Mouse (Mus musculus) neutrophil, adult 5-6 weeks (primary cell): Measurements from ENCODE around the gene Foxj1. TPM values are rescaled to one million over a fixed set of nuclear protein-coding genes. Genes with fewer than 3 reads are reported as not detected.

Experiments
- ATAC-seq: fragments of 151-379, 151-347 bp; 2 replicates; pipeline ENCODE4 v1.8.0; 2017; ENCODE audit warnings: mild to moderate bottlenecking, moderate TSS enrichment; ENCODE audit not compliant: insufficient number of reproducible peaks, poor library complexity, low FRiP score, severe bottlenecking; ENCODE audit errors: extremely low read depth
- total RNA-seq: library from RNA; stranded (forward); fragments of 200-1000 nt; gene quantifications from 2 replicates; pipeline ENCODE4 v1.2.3, GENCODE M21; 2017

The Foxj1 gene
- total RNA-seq, 1 experiment from 2014 or later = not detected

DNA sequence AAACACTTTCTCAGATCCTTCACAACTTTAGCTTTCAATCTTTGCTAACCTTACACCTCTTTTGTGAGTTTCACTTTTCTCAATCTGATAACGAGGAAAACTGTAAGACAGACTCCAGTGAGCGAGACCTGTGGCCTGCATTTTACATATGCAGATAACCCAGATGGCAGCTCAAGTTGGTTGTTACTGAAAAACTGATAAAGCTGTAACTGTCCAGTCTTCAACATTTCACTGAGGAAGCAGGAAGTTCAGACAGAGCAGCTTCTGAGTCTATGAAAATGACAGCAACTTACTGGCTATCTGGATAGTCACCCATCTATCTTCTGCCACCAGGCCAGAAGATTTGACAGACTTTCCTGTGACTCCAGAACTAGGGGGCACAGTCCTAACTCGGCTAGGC, 25.6 kb downstream of the Foxj1 start:
- ATAC-seq = no peak

DNA sequence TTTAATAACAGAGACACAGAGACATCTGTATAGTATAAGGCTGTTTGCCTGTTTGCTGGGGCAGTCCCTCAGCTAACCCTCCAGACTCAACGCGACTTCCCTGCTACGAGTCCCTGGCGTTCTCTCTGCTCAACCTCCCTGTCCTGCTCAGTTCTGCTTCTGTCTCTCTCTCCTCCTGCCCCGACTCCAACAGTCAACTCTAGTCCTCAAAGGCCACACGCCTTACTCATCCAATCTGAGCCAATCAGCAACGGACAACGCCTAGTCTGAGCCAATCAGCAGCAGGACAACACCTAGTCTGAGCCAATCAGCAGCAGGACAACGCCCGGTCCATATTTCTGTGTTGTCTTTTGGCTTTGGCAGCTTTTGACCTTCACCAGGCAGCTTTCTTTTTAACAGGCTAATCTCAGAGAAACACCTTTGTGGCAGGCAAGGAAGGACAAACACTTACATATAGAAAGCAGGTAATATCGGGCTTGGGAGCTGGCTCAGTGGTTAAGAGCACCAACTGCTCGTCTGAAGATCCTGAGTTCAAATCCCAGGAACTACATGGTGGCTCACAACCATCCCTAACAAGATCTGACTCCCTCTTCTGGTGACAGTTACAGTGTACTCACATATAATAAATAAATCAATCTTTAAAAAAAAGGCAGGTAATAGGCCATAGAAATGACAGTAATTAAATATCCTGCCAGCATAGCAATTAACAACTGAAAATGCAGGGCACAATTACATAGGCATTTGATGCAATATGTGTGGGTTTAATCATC, 27.3 kb downstream of the Foxj1 start:
- no peak for ATAC-seq

GRCm38 (mm10) chr11:116307019-116307725, 28.0 kb downstream of the Foxj1 start, which contains the start of gene Exoc7:
TSS of gene Exoc7 (minus strand) at chr11:116307233.
- ATAC-seq = no peak

GRCm38 (mm10) chr11:116306126-116306982, 28.8 kb downstream of the Foxj1 start:
- ATAC-seq = peak; percentile 98

DNA sequence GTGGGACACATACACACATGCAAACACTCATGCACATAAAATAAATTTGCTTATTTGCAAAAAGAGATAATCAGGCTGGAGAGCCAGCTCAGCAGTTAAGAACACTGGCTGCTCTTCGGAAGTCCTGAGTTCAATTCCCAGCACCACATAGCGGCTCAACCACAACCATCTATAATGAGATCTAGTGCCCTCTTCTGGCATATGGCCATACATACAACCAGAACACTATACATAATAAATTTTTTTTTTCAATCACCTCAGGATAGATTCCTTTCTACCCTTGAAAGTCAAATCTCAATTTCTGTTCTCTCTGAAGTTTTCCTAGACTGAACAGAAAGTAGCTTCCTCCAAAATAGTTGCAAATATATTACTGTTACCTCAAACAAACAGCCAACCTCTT, 29.8 kb downstream of the Foxj1 start:
- ATAC-seq = no peak

- no peak for ATAC-seq
Observed at GRCm38 (mm10) chr11:116298621-116299020, 36.6 kb downstream of the Foxj1 start.

DNA sequence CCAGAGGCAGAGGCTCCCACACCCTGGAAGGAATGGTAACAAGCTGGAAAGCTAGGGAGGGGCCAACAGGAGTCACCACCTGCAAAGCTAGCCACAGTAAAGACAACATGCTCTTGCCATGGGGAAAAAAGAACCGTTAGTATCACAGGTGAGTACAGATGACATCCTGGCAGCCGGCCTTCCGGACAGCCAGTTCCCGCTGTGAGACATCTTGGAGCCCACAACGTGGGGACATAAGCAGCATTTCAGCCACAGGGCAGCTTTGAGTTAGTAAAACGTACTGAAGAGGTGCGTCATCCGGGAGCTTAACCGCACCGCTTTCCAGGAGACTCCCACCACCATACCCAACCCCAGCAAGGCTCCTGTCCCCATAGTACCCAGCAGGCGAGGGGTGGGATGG, 37.0 kb downstream of the Foxj1 start:
- ATAC-seq = no peak

- ATAC-seq = no peak
Observed at GRCm38 (mm10) chr11:116297017-116297416, 38.2 kb downstream of the Foxj1 start.

DNA sequence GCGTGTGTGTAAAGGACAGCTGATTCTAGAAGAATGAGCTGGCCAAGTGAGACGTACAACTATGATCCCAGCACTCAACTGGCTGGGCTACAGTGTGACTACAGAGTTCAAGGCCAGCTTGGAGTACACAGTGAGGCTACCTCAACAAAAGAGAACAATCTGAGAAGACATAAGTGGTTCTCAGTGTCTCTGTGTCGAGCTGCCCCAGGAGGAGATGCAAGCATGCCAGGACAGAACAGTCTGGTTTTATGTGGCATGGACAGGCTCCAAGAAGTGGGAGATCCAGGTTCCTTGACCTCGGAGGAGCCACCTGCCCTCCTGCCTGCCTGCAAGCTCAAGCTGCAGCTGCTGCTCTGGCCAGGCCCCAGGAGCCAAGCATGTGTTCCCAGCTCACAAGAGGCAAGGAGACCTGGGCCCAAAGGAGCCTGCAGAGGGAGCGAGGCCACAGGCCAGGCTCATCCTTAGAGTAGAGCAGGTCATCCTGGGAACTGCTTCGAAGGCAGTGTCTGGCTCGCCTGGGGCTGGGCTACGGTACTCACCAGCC, 38.9 kb downstream of the Foxj1 start:
- ATAC-seq = no peak

DNA sequence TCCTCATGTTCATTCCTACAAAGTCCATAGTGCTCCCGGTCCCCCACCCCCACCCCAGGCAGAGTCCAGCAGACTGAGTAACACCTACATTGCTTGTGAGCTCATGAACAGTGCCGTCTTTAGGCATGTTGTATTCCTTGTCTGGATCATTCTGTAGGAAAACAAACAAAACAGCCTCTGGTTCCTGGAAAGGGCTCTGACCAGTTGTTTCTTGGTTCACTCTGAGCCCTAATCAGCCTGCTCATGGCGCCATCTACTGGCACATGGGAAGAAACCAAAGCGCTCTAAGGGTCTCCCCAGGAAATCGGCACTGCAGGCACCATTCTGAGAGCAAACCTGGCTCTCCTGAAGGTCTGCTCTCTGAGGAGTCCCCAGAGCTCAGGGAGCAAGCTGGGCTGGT, 40.9 kb downstream of the Foxj1 start:
- ATAC-seq = no peak

GRCm38 (mm10) chr11:116293538-116294137, 41.6 kb downstream of the Foxj1 start:
- no peak for ATAC-seq

DNA sequence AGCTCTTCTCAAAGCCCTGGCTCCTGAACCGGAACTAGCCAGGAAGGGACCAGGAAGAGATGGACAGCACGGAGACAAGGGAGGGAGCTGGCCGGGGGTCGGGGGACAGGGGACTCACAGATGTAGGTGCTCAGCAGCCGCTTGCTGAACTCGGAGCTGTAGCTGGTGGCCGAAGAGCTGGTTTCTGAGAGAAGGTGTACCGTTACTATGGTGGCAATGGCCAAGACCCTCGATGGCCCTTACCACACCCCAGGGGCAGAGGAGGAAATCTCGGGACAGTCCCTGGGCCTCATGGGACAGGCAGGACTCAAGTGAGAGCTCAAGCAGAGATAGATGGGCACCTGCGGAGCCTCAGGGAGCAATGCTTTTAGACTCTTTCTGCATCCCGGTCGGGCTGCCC, 42.8 kb downstream of the Foxj1 start:
- no peak for ATAC-seq

GRCm38 (mm10) chr11:116290556-116290955, 44.6 kb downstream of the Foxj1 start:
- no peak for ATAC-seq

DNA sequence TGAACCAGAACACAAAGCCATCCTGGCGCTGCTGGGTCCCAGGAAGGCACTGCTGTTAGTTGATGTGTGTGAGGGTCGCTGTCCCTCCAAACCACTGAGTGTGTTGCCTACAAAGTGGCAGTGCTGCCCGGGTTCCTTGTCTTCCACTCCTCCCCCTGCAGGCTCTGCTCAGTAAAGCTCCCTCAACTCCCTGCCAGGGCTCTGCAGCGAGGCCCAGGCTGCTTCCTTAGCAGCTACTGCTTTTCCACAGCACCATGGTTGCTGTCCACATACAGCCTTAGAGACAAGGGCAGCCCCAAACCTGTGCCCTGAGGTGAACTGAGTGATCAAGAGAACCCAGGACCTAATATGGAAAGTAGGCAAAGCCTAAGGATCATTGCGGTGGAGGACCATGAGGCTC, 47.8 kb downstream of the Foxj1 start:
- ATAC-seq = no peak

DNA sequence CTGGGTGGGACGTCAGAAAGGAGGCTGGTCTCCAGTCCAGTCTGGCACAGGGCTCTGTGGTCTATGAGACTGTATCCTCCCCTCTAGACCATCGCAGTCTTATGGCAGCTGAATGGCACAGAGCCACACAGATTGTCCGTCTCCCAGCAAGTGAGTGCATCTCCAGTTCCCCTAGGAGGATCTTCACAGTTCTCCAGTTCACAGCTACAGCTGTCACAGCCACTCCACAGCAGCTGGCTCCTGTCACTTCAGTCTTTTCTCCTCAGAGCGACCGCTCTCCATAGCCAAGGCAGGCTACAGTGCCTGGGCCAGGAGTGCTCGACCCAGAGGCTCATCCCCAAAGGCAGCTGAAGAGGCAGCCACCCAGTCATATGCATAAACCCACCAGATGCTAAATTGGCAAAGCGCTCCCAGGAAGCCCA, 49.4 kb downstream of the Foxj1 start:
- no peak for ATAC-seq

DNA sequence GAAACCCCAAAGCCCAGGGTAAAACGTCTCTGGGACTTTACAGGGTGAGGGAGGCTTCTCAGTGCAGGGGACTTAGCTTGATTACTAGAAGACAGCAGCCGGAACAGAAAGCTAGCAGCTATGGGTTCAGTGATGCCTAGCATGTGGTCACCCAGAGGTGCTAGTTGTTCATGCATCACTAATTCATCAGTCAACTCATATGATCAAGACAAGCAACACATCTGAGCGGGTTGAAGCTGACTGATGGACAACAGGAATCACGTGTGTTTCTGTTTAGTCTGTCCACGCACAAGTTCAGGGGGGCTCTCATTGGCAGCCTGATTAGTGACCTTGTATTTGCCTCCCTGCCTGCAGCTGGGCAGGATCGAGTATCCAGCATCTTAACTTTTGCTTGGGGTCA, 51.2 kb downstream of the Foxj1 start:
- ATAC-seq = peak; percentile 30; the same call in 1 of the 2 replicates

DNA sequence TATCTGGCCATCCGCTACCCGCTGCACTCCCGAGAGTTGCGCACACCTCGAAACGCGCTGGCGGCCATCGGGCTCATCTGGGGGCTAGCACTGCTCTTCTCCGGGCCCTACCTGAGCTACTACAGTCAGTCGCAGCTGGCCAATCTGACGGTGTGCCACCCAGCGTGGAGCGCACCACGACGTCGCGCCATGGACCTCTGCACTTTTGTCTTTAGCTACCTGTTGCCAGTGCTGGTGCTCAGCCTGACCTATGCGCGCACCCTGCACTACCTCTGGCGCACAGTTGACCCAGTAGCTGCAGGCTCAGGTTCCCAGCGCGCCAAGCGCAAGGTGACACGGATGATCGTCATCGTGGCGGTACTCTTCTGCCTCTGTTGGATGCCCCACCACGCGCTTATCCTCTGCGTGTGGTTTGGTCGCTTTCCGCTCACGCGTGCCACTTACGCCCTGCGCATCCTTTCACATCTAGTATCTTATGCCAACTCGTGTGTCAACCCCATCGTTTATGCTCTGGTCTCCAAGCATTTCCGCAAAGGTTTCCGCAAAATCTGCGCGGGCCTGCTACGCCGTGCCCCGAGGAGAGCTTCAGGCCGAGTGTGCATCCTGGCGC, 52.2 kb downstream of the Foxj1 start:
- ATAC-seq = no peak

DNA sequence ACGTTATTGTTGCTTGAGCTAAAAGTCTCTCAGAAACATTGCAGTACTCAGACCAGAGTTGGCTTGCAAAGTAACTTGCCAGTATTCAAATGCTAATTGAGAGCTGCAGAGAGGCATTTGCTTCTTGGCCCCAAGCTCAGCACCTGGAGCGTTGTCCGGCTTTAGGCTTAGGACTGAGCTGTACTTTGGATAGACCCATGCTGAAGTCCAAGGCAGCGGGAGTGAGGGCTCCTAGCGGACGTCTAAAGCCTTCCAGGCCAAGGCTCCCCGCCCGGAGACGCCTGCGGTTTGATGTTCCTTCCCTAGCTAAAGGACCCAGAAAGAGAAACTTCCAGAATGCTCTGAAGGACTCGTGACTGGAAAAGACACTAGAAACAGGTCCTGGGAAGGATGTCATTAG, 53.1 kb downstream of the Foxj1 start:
- no peak for ATAC-seq
